Mouse (Mus musculus): Measurements from ENCODE around the gene Cebpe. TPM values are rescaled to one million over a fixed set of nuclear protein-coding genes. Genes with fewer than 3 reads are reported as not detected.

The Cebpe gene
- total RNA-seq (2012; rRNA removed), result 0.26 TPM in 1 of 2 replicates, not detected in the other

GRCm38 (mm10) chr14:54712074-54712473 lies at the start of gene Cebpe:
TSS of gene Cebpe (minus strand) at chr14:54712174.
- H3K27ac ChIP-seq (ENCODE audit: insufficient read depth, low read depth, low read length, poor library complexity, severe bottlenecking), result no peak within 1 kb of the TSS
- H3K4me3 ChIP-seq (ENCODE audit: insufficient read depth in 1 of 2, low read depth in 1 of 2, low read length in 2 of 2, poor library complexity in 1 of 2, severe bottlenecking in 1 of 2), result peak within 1 kb of the TSS; percentile 32 to 50; a peak in 2 of 4 replicates
- H3K4me1 ChIP-seq (ENCODE audit: control insufficient read depth in 2 of 2, insufficient read depth in 2 of 2, low read length in 2 of 2, poor library complexity in 1 of 2), result peaks cover 0 to 7% of the 10 kb centered on the region in 2 experiments; a peak in 1 of 4 replicates
- no peaks in the 10 kb centered on the region for H3K9me3 ChIP-seq (ENCODE audit: control insufficient read depth, insufficient read depth, low read depth, low read length)
- in situ Hi-C loops (cut with MboI; ENCODE audit: low sequenced_read_pairs in 2 of 2, unreplicated experiment in 2 of 2), result loop anchor here in 1 of 2 experiments (10.0 kb wide), 1 partner anchor 73 kb away; the partner anchor contains the start of gene Slc7a8
- no peak for DNase-seq (ENCODE audit: low read depth, low spot score)
- H3K9ac ChIP-seq (ENCODE audit: insufficient read depth, low read depth, low read length, poor library complexity, severe bottlenecking), result peak within 1 kb of the TSS; percentile 38
- no peak for TF ChIP-seq CHD2 (IDR thresholded peaks at IDR 0.05; ENCODE audit: low read depth, low read length)
- no peak for TF ChIP-seq ZC3H11A (IDR thresholded peaks at IDR 0.05; ENCODE audit: borderline replicate concordance, low read depth, low read length)
- TF ChIP-seq HCFC1 (IDR thresholded peaks at IDR 0.05; ENCODE audit: borderline replicate concordance, insufficient read depth, low read length), result no peak
- TF ChIP-seq MAFK (IDR thresholded peaks at IDR 0.05; ENCODE audit: insufficient read depth, low read depth, low read length), result no peak
- TF ChIP-seq ZNF384 (IDR thresholded peaks at IDR 0.05; ENCODE audit: low read depth, low read length), result no peak
- no peaks in the 10 kb centered on the region for H3K36me3 ChIP-seq (ENCODE audit: control insufficient read depth, insufficient read depth, low read length, poor library complexity, severe bottlenecking)

GRCm38 (mm10) chr14:54756382-54756781 lies 44.4 kb upstream of the Cebpe start:
- H3K27ac ChIP-seq (ENCODE audit: insufficient read depth, low read depth, low read length, poor library complexity, severe bottlenecking), result no peak overlapping the region
- H3K4me1 ChIP-seq (ENCODE audit: control insufficient read depth in 2 of 2, insufficient read depth in 2 of 2, low read length in 2 of 2, poor library complexity in 1 of 2), result 0 out of 4 replicates have a peak, but pooled peaks cover 1 to 3% of the 10 kb centered on the region in 2 experiments
- H3K4me3 ChIP-seq (ENCODE audit: insufficient read depth in 1 of 2, low read depth in 1 of 2, low read length in 2 of 2, poor library complexity in 1 of 2, severe bottlenecking in 1 of 2), result no peak overlapping the region
- no peaks in the 10 kb centered on the region for H3K36me3 ChIP-seq (ENCODE audit: control insufficient read depth, insufficient read depth, low read length, poor library complexity, severe bottlenecking)
- in situ Hi-C loops (cut with MboI; ENCODE audit: low sequenced_read_pairs in 2 of 2, unreplicated experiment in 2 of 2), result no loop called here
- no peaks in the 10 kb centered on the region for H3K9me3 ChIP-seq (ENCODE audit: control insufficient read depth, insufficient read depth, low read depth, low read length)
- DNase-seq (ENCODE audit: low read depth, low spot score), result no peak
- TF ChIP-seq CHD2 (IDR thresholded peaks at IDR 0.05; ENCODE audit: low read depth, low read length) (no peak), ZC3H11A (IDR thresholded peaks at IDR 0.05; ENCODE audit: borderline replicate concordance, low read depth, low read length) (no peak), HCFC1 (IDR thresholded peaks at IDR 0.05; ENCODE audit: borderline replicate concordance, insufficient read depth, low read length) (no peak), MAFK (IDR thresholded peaks at IDR 0.05; ENCODE audit: insufficient read depth, low read depth, low read length) (no peak), ZNF384 (IDR thresholded peaks at IDR 0.05; ENCODE audit: low read depth, low read length) (no peak)
- H3K9ac ChIP-seq (ENCODE audit: insufficient read depth, low read depth, low read length, poor library complexity, severe bottlenecking), result no peak overlapping the region

- in situ Hi-C loops (cut with MboI; ENCODE audit: low sequenced_read_pairs in 2 of 2, unreplicated experiment in 2 of 2), result no loop called here
- Histone ChIP-seq H3K27ac (ENCODE audit: insufficient read depth, low read depth, low read length, poor library complexity, severe bottlenecking) (no peak overlapping the region), H3K9me3 (ENCODE audit: control insufficient read depth, insufficient read depth, low read depth, low read length) (no peaks in the 10 kb centered on the region), H3K4me3 (ENCODE audit: insufficient read depth in 1 of 2, low read depth in 1 of 2, low read length in 2 of 2, poor library complexity in 1 of 2, severe bottlenecking in 1 of 2) (no peak overlapping the region), H3K9ac (ENCODE audit: insufficient read depth, low read depth, low read length, poor library complexity, severe bottlenecking) (no peak overlapping the region), H3K36me3 (ENCODE audit: control insufficient read depth, insufficient read depth, low read length, poor library complexity, severe bottlenecking) (no peaks in the 10 kb centered on the region), H3K4me1 (ENCODE audit: control insufficient read depth in 2 of 2, insufficient read depth in 2 of 2, low read length in 2 of 2, poor library complexity in 1 of 2) (0 out of 4 replicates have a peak, but pooled peaks cover 1 to 3% of the 10 kb centered on the region in 2 experiments)
- TF ChIP-seq ZC3H11A (IDR thresholded peaks at IDR 0.05; ENCODE audit: borderline replicate concordance, low read depth, low read length), result no peak
- no peak for TF ChIP-seq CHD2 (IDR thresholded peaks at IDR 0.05; ENCODE audit: low read depth, low read length)
- TF ChIP-seq HCFC1 (IDR thresholded peaks at IDR 0.05; ENCODE audit: borderline replicate concordance, insufficient read depth, low read length), result no peak
- no peak for TF ChIP-seq ZNF384 (IDR thresholded peaks at IDR 0.05; ENCODE audit: low read depth, low read length)
- peak; percentile 95 for TF ChIP-seq MAFK (IDR thresholded peaks at IDR 0.05; ENCODE audit: insufficient read depth, low read depth, low read length)
- no peak for DNase-seq (ENCODE audit: low read depth, low spot score)
These were observed 42.6 kb upstream of the Cebpe start for GRCm38 (mm10) chr14:54754602-54755018.

- Histone ChIP-seq H3K9ac (ENCODE audit: insufficient read depth, low read depth, low read length, poor library complexity, severe bottlenecking) (no peak overlapping the region), H3K36me3 (ENCODE audit: control insufficient read depth, insufficient read depth, low read length, poor library complexity, severe bottlenecking) (no peaks in the 10 kb centered on the region), H3K4me3 (ENCODE audit: insufficient read depth in 1 of 2, low read depth in 1 of 2, low read length in 2 of 2, poor library complexity in 1 of 2, severe bottlenecking in 1 of 2) (no peak overlapping the region), H3K9me3 (ENCODE audit: control insufficient read depth, insufficient read depth, low read depth, low read length) (no peaks in the 10 kb centered on the region), H3K4me1 (ENCODE audit: control insufficient read depth in 2 of 2, insufficient read depth in 2 of 2, low read length in 2 of 2, poor library complexity in 1 of 2) (0 out of 4 replicates have a peak, but pooled peaks cover 1 to 3% of the 10 kb centered on the region in 2 experiments), H3K27ac (ENCODE audit: insufficient read depth, low read depth, low read length, poor library complexity, severe bottlenecking) (no peak overlapping the region)
- TF ChIP-seq ZC3H11A (IDR thresholded peaks at IDR 0.05; ENCODE audit: borderline replicate concordance, low read depth, low read length), result no peak
- no peak for TF ChIP-seq HCFC1 (IDR thresholded peaks at IDR 0.05; ENCODE audit: borderline replicate concordance, insufficient read depth, low read length)
- TF ChIP-seq MAFK (IDR thresholded peaks at IDR 0.05; ENCODE audit: insufficient read depth, low read depth, low read length), result no peak
- no peak for TF ChIP-seq CHD2 (IDR thresholded peaks at IDR 0.05; ENCODE audit: low read depth, low read length)
- TF ChIP-seq ZNF384 (IDR thresholded peaks at IDR 0.05; ENCODE audit: low read depth, low read length), result no peak
- DNase-seq (ENCODE audit: low read depth, low spot score), result no peak
- in situ Hi-C loops (cut with MboI; ENCODE audit: low sequenced_read_pairs in 2 of 2, unreplicated experiment in 2 of 2), result no loop called here
These were observed 42.1 kb upstream of the Cebpe start for GRCm38 (mm10) chr14:54753986-54754601.
